Comparison of ENCODE assay signal across 1 mouse cellular context in the genomic region with DNA sequence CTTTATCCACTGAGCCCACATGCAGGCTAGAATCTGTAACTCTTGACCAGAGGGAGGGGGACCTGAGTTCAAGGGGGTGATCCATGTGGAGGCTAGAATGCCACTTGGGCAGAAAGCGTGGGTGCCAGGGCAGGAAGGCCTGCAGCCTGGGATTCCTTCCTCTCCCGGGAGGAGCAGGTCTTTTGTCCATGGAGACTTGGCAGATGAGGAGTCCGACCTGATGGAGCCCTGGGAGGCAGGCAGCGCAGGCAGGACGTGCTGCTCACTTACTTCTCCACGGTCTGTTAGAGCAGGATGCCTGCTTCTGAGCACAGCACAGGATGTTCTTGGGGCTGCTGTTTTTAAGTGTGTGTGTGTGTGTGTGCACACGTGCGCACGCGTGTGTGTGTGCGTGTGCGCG.
TF ChIP-seq lines count a peak whose summit lies in the region.

No protein-coding gene starts in this region.

TF ChIP-seq in CH12.LX, 34 proteins besides CTCF, POLR2A, EP300 and RAD21:
- TF ChIP-seq IRF4 (IDR thresholded peaks at IDR 0.05; ENCODE audit: low read depth, low read length) (no peak), MAFK (IDR thresholded peaks at IDR 0.05; ENCODE audit: insufficient replicate concordance, low read length) (no peak), NELFE (IDR thresholded peaks at IDR 0.05; ENCODE audit: low read depth, low read length) (no peak), SMC3 (IDR thresholded peaks at IDR 0.05; ENCODE audit: low read depth, low read length) (no peak), GABPA (IDR thresholded peaks at IDR 0.05; ENCODE audit: insufficient replicate concordance, low read depth, low read length) (no peak), MAZ (IDR thresholded peaks at IDR 0.05; ENCODE audit: low read depth, low read length) (no peak), E2F4 (IDR thresholded peaks at IDR 0.05; ENCODE audit: insufficient replicate concordance, low read depth, low read length) (no peak), PAX5 (IDR thresholded peaks at IDR 0.05; ENCODE audit: low read length) (no peak), MAX (IDR thresholded peaks at IDR 0.05; ENCODE audit: low read length) (no peak), SIN3A (IDR thresholded peaks at IDR 0.05; ENCODE audit: low read length) (no peak), USF2 (conservative IDR thresholded peaks at IDR 0.05; ENCODE audit: low read depth, low read length) (no peak), BHLHE40 (IDR thresholded peaks at IDR 0.05; ENCODE audit: low read depth, low read length) (no peak), TCF12 (IDR thresholded peaks at IDR 0.05; ENCODE audit: low read depth, low read length) (no peak), HCFC1 (IDR thresholded peaks at IDR 0.05; ENCODE audit: low read depth, low read length) (no peak), KAT2A (IDR thresholded peaks at IDR 0.05; ENCODE audit: insufficient replicate concordance, low read length) (no peak), MXI1 (IDR thresholded peaks at IDR 0.05; ENCODE audit: low read depth, low read length) (no peak), MEF2A (IDR thresholded peaks at IDR 0.05; ENCODE audit: borderline replicate concordance, low read depth, low read length) (no peak), CHD2 (IDR thresholded peaks at IDR 0.05; ENCODE audit: low read length) (no peak)
